Mouse (Mus musculus) G1E-ER4 (cell line): Measurements from ENCODE around the gene Khnyn. TPM values are rescaled to one million over a fixed set of nuclear protein-coding genes. Genes with fewer than 3 reads are reported as not detected.

Experiments
- GATA1 ChIP-seq: IDR thresholded peaks from one replicate; pipeline ENCODE4 v1.8.0; 2012; ENCODE audit warnings: low read length, inconsistent platforms
- polyA plus RNA-seq: library from polyadenylated mRNA; stranded (reverse); fragments of >175 nt; gene quantifications from 2 replicates; pipeline ENCODE4 v1.2.3, GENCODE M21; 2012

Khnyn gene
- polyA plus RNA-seq = 15.0 and 15.8 TPM in 2 replicates

- no peak for TF ChIP-seq GATA1
These were observed at the start of gene Khnyn for GRCm38 (mm10) chr14:55884713-55885113. TSS of gene Khnyn (plus strand) at chr14:55884947.

- no peak for TF ChIP-seq GATA1
These were observed 46.4 kb upstream of the Khnyn start for GRCm38 (mm10) chr14:55838312-55838711.

GRCm38 (mm10) chr14:55838740-55839139, 46.0 kb upstream of the Khnyn start:
- TF ChIP-seq GATA1 = no peak

DNA sequence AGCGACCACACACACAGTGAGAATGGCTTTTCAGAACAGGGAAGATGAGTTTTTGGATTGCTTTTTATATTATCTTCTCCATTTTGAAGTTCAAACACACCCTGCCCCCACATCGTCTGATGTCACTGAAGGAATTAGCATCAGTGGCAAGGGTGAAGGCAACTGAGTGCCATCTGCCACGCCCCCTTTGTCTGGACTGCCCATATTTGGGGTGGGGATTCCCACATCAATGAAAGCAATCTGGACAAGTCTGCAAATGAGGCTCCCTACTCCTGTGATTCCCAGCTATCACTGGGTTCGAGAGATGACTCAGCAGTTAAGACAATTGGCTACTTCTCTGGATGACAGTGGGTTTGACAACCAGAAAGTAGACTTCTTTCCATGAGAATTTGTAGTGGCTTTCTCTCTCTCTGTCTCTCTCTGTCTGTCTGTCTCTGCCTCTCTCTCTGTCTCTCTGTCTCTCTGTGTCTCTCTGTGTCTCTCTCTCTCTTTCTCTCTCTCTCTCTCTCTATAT, 43.8 kb upstream of the Khnyn start:
- no peak for TF ChIP-seq GATA1

DNA sequence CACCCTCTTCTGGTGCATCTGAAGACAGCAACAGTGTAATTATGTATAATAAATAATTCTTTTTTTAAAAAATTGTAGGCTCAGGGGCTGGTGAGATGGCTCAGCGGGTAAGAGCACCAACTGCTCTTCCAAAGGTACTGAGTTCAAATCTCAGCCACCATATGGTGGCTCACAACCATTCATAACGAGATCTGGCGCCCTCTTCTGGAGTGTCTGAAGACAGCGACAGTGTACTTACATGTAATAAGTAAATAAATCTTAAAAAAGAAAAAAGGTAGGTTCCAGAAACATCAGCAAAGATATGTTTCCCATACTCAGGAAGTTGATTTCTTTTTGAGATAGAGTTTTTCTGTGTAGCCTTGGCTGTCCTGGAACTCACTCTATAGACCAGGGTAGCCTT, 42.0 kb upstream of the Khnyn start:
- TF ChIP-seq GATA1 = no peak

GRCm38 (mm10) chr14:55845506-55846294, 39.0 kb upstream of the Khnyn start:
- TF ChIP-seq GATA1 = no peak

- no peak for TF ChIP-seq GATA1
These were observed 33.9 kb upstream of the Khnyn start for GRCm38 (mm10) chr14:55850885-55851284.

- TF ChIP-seq GATA1 = no peak
These were observed 31.8 kb upstream of the Khnyn start for GRCm38 (mm10) chr14:55852646-55853551.

DNA sequence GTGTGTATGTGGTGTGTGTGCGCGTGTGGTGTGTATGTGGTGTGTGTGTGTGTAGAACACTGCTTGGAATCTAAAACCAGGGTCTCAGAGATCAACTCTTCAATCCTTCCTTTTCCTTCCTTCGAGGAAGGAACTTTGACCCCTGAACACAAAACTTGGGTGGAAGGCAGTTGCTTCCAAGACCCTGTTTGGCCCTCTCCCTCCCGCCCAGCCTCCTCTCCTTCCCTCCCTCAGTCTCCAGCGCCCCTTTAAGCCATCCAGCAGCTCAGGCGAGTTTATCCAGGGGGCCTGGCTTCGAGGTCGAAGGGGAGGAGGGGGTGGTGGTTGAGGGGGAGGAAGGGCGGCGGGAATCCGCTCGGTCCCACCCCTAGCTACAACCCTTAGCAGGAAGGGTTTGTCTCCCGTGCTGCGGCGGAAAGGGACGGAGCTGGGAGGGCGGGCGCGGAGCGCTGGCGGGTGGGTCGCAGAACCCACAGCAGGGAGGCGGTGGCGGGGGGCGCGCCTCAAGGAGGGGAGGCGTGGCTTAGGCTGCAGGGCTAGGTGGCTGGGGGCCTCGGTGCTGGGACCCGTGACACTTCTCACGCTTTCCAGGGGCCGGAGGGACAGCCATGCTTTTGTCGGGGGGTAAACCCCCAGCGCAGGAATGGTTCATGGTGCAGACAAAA, 31.0 kb upstream of the Khnyn start, which contains the start of gene Nynrin:
Nynrin (plus strand) TSS at position 390 of the 665 bp plus-strand sequence.
- TF ChIP-seq GATA1 = no peak

DNA sequence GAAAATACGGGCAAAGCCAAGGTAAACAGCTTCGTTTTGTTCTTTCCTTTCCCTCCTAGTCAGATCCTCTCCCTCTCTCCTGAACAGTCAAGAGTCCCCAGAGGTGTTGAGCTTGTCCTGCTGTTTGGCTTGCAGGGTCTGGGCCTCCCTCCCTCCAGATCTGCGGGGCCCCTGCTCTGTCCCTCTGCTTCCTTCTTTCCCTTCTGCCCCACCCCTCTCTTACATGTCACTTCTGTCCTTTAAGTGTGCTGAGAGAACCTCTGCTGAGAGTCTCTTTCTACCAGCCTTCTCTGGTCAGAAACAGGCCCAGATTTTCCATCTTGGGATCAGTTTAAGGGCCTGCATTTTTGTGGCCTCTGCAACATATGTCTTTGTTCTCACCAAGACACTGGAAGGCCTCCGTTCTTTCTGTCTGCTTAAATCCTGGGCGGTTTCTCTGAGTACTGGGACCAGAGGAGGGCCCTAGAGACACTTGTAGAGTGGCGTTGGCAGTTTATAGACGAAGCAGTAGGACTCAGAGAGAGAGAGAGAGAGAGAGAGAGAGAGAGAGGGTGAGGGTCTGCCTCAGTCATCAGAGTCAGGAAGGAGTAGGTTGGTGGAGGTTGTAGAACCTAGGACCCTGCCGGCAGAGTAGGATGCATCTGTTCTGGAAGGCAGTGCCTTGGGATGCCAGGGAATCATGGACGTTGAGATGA, 30.2 kb upstream of the Khnyn start:
- TF ChIP-seq GATA1 = no peak

DNA sequence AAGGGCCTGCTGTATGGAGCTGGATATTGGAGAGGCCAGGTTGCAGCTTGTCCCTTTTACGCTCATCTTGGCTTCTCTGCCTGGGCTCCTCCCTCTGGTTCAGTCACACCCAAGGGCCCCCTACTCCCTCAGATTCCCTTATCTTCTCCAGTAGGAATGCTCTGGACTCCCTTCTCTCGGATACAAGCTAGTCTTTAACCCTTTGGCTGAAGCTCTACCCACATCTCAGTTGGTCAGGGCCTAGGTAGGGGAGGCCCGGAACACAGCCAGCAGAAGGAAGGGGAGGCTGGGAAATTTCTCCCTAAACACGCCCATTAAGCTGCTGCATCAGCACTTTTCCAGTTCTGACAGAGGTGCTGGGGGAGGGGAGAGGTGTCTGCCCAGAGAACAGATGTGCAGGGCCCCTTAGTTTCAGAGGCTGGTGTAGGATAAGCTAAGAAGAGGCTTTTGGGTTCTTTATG, 29.6 kb upstream of the Khnyn start:
- no peak for TF ChIP-seq GATA1

GRCm38 (mm10) chr14:55857588-55857987, 27.2 kb upstream of the Khnyn start:
- no peak for TF ChIP-seq GATA1

GRCm38 (mm10) chr14:55862186-55862585, 22.6 kb upstream of the Khnyn start:
- no peak for TF ChIP-seq GATA1

- TF ChIP-seq GATA1 = no peak
These were observed 21.8 kb upstream of the Khnyn start for GRCm38 (mm10) chr14:55862970-55863369.

- no peak for TF ChIP-seq GATA1
These were observed 21.0 kb upstream of the Khnyn start for GRCm38 (mm10) chr14:55863773-55864172.

GRCm38 (mm10) chr14:55866962-55867361, 17.8 kb upstream of the Khnyn start:
- TF ChIP-seq GATA1 = no peak
